Mouse (Mus musculus) midbrain, embryonic 16.5 days (tissue): ENCODE measurements around the gene Megf6. TPM values are rescaled to one million over a fixed set of nuclear protein-coding genes. Genes with fewer than 3 reads are reported as not detected.

Experiments
- ATAC-seq: fragments of 200-750 bp; cut with Nextera tagmentation; 2 replicates; pipeline ENCODE4 v1.8.0; 2017; ENCODE audit warnings: moderate TSS enrichment
- H3K27ac ChIP-seq: fragments of 300-500 bp; sonication (generic); 2 replicates; pipeline ENCODE4 v1.5.1; 2014; ENCODE audit warnings: mild to moderate bottlenecking, low read length, mixed read lengths
- H3K27me3 ChIP-seq: fragments of 300-500 bp; sonication (generic); 2 replicates; pipeline ENCODE4 v1.6.1; 2014; ENCODE audit warnings: low read depth, low read length, mixed read lengths; ENCODE audit not compliant: control insufficient read depth, insufficient read depth
- H3K36me3 ChIP-seq: fragments of 300-500 bp; sonication (generic); 2 replicates; pipeline ENCODE4 v1.6.1; 2014; ENCODE audit warnings: mild to moderate bottlenecking, low read length, moderate library complexity, mixed read lengths; ENCODE audit not compliant: control insufficient read depth, insufficient read depth
- H3K4me1 ChIP-seq: fragments of 300-500 bp; sonication (generic); 2 replicates; pipeline ENCODE4 v1.6.1; 2014; ENCODE audit warnings: mild to moderate bottlenecking, low read length, mixed read lengths; ENCODE audit not compliant: control insufficient read depth, insufficient read depth
- H3K4me2 ChIP-seq: fragments of 300-500 bp; sonication (generic); 2 replicates; pipeline ENCODE4 v1.6.1; 2014; ENCODE audit warnings: mild to moderate bottlenecking, low read length, mixed read lengths
- H3K4me3 ChIP-seq: fragments of 300-500 bp; sonication (generic); 2 replicates; pipeline ENCODE4 v1.5.1; 2014; ENCODE audit warnings: low read depth, mild to moderate bottlenecking, low read length, moderate library complexity, mixed read lengths
- H3K9ac ChIP-seq: fragments of 300-500 bp; sonication (generic); 2 replicates; pipeline ENCODE4 v1.6.1; 2014; ENCODE audit warnings: low read depth, low read length, mixed read lengths
- H3K9me3 ChIP-seq: fragments of 300-500 bp; sonication (generic); replicated peaks from 2 replicates; pipeline ENCODE4 v1.6.1; 2014; ENCODE audit warnings: mild to moderate bottlenecking, low read length, mixed read lengths; ENCODE audit not compliant: control insufficient read depth, poor library complexity, severe bottlenecking
- WGBS: fragments of 180-500 bp; shearing (Covaris S2); extraction: QIAGEN DNeasy Blood & Tissue Kit; methylation state at CpG from one replicate; pipeline ENCODE4 v1.1.7; 2014; 5-methylcytosine and 5-hydroxymethylcytosine counted together
- polyA plus RNA-seq: library from polyadenylated mRNA; unstranded; fragments of >200 nt; fragmentation: Nextera tagmentation; extraction: Ambion mirVana; gene quantifications from 2 replicates; pipeline ENCODE4 v1.2.1, GENCODE M21; 2015

Gene Megf6
- polyA plus RNA-seq, 1 experiment from 2014 or later = 10.6 TPM

- no peak for ATAC-seq
- H3K27ac ChIP-seq = no peak overlapping the region
- no peaks in the 10 kb centered on the region for H3K36me3 ChIP-seq
- 54% methylated on average over 3 of the region's 3 CpGs for WGBS
- no peaks in the 10 kb centered on the region for H3K4me1 ChIP-seq
- H3K9ac ChIP-seq = no peak overlapping the region
- H3K4me2 ChIP-seq = no peak overlapping the region
- no peak overlapping the region for H3K4me3 ChIP-seq
- H3K9me3 ChIP-seq = no peaks in the 10 kb centered on the region
- no peaks in the 10 kb centered on the region for H3K27me3 ChIP-seq
Measured at GRCm38 (mm10) chr4:154273000-154273399, 102.5 kb downstream of the Megf6 start.

DNA sequence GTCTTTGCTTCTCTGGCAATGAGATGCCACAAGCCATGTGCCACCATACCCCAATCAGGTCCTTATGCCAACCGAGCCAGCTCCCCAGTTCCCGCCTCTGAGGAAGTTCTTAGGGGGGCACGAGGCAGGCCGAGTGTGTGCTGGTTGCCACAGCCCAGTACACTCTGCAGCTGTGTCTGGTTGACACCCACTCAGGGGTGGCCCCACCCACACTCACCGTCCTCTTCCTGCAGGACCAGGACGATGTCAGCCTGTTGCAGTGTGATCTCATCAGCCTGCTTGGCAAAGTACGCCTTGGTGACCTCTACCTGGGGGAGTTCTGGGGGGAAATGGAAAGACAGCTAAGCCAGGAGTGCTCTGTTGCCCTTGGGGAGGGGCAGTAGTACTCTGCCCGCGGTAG is 109.0 kb downstream of the Megf6 start:
- H3K9ac ChIP-seq = no peak overlapping the region
- H3K4me1 ChIP-seq = no peaks in the 10 kb centered on the region
- H3K4me2 ChIP-seq = no peak overlapping the region
- no peak overlapping the region for H3K4me3 ChIP-seq
- no peaks in the 10 kb centered on the region for H3K36me3 ChIP-seq
- 86% methylated on average over 9 of the region's 9 CpGs for WGBS
- no peaks in the 10 kb centered on the region for H3K27me3 ChIP-seq
- no peak overlapping the region for H3K27ac ChIP-seq
- H3K9me3 ChIP-seq = no peaks in the 10 kb centered on the region
- ATAC-seq = no peak

DNA sequence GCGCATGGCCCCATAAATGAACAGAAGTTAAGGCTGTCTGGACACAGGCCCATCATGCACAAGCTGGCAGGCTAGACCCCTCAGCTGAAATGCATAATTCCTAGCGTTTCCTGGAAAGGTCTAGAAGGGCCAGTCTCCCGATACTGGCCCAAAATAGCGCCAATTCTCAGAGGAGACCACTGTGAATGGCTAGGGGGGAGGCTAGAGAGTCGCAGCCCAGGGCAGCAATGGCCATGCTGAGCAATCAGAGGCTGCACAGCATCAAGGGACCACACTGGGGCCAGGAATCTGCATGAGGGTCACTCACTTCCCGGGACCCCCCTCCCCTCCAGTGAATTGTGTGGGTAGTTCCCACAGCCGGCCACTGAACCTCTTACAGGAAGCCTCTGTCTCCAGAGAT is 113.1 kb downstream of the Megf6 start:
- WGBS = 79% methylated on average over 7 of the region's 7 CpGs

GRCm38 (mm10) chr4:154293735-154294201 is 123.2 kb downstream of the Megf6 start:
- Histone ChIP-seq H3K4me2 (no peak overlapping the region), H3K9me3 (no peaks in the 10 kb centered on the region), H3K4me1 (no peaks in the 10 kb centered on the region), H3K27ac (no peak overlapping the region), H3K9ac (no peak overlapping the region), H3K36me3 (no peaks in the 10 kb centered on the region), H3K4me3 (no peak overlapping the region), H3K27me3 (peaks cover 4% of the 10 kb centered on the region)
- 66% methylated on average over 4 of the region's 4 CpGs for WGBS
- no peak for ATAC-seq

More for the DNA sequence above, 113.1 kb downstream of the Megf6 start:
- Histone ChIP-seq H3K9me3 (no peaks in the 10 kb centered on the region), H3K9ac (no peak overlapping the region), H3K4me1 (no peaks in the 10 kb centered on the region), H3K27ac (no peak overlapping the region), H3K4me3 (no peak overlapping the region), H3K4me2 (no peak overlapping the region), H3K36me3 (no peaks in the 10 kb centered on the region), H3K27me3 (no peaks in the 10 kb centered on the region)
- ATAC-seq = no peak

DNA sequence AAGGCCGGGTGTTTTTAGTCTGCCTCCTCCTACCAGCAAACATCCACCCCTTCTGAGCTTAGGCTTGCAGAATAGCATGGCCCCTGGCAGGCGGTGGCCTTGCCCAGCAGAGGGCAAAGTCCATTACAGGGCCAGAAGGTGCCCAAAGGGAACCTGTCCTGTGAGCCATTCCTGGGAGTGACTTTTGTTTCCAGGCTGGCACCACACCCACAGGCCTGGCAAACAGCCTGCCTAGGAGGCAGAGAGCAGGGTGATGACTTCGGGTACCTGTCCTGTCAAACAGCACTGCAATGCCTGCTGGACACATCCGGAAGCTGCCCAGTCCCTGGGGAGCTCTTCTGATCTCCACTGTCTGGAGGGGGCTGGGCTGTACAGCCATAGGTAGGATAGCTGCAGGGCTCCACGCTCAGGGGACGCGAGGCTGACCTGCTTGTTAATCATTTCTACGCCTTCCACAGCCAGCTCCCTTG is 123.8 kb downstream of the Megf6 start:
- no peaks in the 10 kb centered on the region for H3K9me3 ChIP-seq
- ATAC-seq = no peak
- 45% methylated on average over 8 of the region's 8 CpGs for WGBS
- H3K27ac ChIP-seq = no peak overlapping the region
- no peak overlapping the region for H3K4me2 ChIP-seq
- no peaks in the 10 kb centered on the region for H3K4me1 ChIP-seq
- H3K36me3 ChIP-seq = no peaks in the 10 kb centered on the region
- no peak overlapping the region for H3K4me3 ChIP-seq
- 0 out of 2 replicates have a peak overlapping the region, but pooled peaks have one; percentile 25 for H3K9ac ChIP-seq
- H3K27me3 ChIP-seq = peaks cover 8% of the 10 kb centered on the region

GRCm38 (mm10) chr4:154297761-154298160 is 127.2 kb downstream of the Megf6 start:
- Histone ChIP-seq H3K27ac (no peak overlapping the region), H3K27me3 (peaks cover 31% of the 10 kb centered on the region), H3K9ac (no peak overlapping the region), H3K4me3 (no peak overlapping the region), H3K4me1 (peaks cover 4% of the 10 kb centered on the region; the same call in 1 of the 2 replicates), H3K4me2 (no peak overlapping the region), H3K36me3 (no peaks in the 10 kb centered on the region), H3K9me3 (no peaks in the 10 kb centered on the region)
- 33% methylated on average over 9 of the region's 9 CpGs for WGBS
- no peak for ATAC-seq

DNA sequence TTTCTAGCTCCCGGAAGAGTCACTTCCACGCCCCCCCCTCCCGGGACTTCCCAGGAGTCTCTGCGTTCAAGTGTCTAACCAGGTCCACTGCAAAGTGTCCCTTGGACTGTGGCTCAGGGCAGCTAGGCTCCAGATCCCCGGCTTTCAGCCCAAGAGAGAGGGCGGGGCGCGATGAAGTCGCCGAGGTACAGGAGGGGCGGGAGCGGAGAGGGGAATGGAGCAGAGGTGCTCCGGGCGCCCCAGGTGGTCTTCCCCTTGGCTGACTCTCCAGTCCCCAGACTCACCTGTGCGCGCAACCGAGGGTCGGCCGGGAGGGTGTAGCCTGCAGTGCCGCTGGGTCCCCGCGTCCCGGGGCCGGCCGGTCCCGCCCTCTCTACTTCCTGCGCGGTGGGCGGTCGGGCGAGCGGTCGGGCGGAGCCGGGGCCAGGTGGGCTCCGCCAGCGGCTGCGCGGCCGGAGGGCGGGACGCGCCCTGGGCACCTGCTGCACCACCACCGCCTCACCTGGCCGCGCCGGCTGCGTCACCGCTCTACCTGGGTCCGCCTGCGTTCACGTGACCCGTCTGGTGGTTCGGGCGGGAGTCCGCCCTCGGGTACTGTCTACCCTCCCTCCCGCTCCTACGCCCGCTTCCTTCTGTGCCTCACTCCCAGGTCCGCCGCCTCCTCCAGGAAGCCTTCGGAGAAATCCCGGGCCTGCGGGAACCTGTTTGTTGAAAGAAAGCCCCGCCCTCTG is 129.2 kb downstream of the Megf6 start:
- no peak for ATAC-seq
- no peaks in the 10 kb centered on the region for H3K36me3 ChIP-seq
- peaks cover 31% of the 10 kb centered on the region for H3K27me3 ChIP-seq
- peak overlapping the region; percentile 48 for H3K4me3 ChIP-seq
- no peak overlapping the region for H3K27ac ChIP-seq
- WGBS = under 1% methylated on average over 64 of the region's 66 CpGs
- H3K9ac ChIP-seq = peak overlapping the region; percentile 59
- peaks cover 4% of the 10 kb centered on the region; the same call in 1 of the 2 replicates for H3K4me1 ChIP-seq
- H3K9me3 ChIP-seq = no peaks in the 10 kb centered on the region
- H3K4me2 ChIP-seq = peak overlapping the region; percentile 89

DNA sequence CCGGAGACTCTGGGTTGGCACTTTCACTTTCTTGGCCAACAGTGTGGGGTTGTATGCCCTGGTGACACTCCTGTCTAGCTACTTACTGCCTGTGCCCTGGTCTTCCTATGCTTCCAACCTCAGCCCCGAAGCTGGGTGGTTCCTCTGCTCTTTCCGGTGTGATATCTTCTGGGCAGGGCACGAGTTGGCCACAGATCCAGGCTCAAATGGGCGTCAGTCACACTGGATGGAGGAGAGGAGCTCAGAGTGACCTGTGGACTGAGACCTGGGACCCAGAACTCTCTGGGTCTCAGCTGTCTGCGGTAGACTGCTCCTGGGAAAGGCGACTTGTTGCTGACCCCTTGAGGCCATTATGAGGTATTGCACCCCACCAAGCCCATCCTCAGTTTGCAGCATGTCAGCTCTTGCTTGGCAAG is 130.9 kb downstream of the Megf6 start, which contains the start of gene Arhgef16:
TSS of gene Arhgef16 (minus strand) at position 211 of the 416 bp plus-strand sequence.
- H3K4me1 ChIP-seq = peaks cover 4% of the 10 kb centered on the region; the same call in 1 of the 2 replicates
- H3K9ac ChIP-seq = no peak within 1 kb of the TSS
- H3K27ac ChIP-seq = no peak within 1 kb of the TSS
- H3K27me3 ChIP-seq = peaks cover 31% of the 10 kb centered on the region
- H3K36me3 ChIP-seq = no peaks in the 10 kb centered on the region
- 0 out of 2 replicates have a peak, but pooled peaks have one; percentile 39 for ATAC-seq
- no peaks in the 10 kb centered on the region for H3K9me3 ChIP-seq
- no peak within 1 kb of the TSS for H3K4me2 ChIP-seq
- 20% methylated on average over 7 of the region's 7 CpGs for WGBS
- no peak within 1 kb of the TSS for H3K4me3 ChIP-seq

DNA sequence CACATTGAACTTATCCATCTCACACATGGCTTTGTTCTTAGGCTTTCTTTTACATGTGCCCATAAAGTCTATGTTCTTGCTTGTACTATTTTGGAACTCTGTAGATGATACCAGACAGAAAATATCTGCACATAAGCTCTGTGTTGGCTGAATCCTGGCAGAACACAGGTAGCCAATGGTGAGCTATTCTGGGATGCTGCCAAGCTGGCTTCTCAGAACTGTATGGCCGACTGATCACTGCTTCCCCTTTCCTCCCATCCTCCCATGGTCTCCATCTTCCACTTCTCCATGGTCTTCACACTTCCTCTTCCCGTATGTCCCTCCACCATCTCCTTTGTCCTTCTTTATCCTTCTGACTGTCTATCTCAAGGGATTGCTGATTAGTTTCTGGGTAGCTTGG is 138.6 kb downstream of the Megf6 start:
- H3K4me3 ChIP-seq = no peak overlapping the region
- no peaks in the 10 kb centered on the region for H3K36me3 ChIP-seq
- H3K27ac ChIP-seq = no peak overlapping the region
- no peaks in the 10 kb centered on the region for H3K4me1 ChIP-seq
- no peak for ATAC-seq
- H3K27me3 ChIP-seq = no peaks in the 10 kb centered on the region
- WGBS = 85% methylated on average over 2 of the region's 2 CpGs
- H3K9ac ChIP-seq = no peak overlapping the region
- H3K4me2 ChIP-seq = no peak overlapping the region
- 0 out of 2 replicates have a peak, but pooled peaks cover 2% of the 10 kb centered on the region for H3K9me3 ChIP-seq
